Mouse (Mus musculus) small intestine, adult 10 weeks (tissue): ENCODE measurements around the gene Pnpla2. TPM values are rescaled to one million over a fixed set of nuclear protein-coding genes. Genes with fewer than 3 reads are reported as not detected.

Experiments
- polyA plus RNA-seq: library from polyadenylated mRNA; stranded (reverse); fragments of 350-450 nt; fragmentation: Illumina TruSeq; extraction: RNeasy Lipid Tissue Mini Kit (QIAGEN cat#74804); gene quantifications from one replicate; pipeline ENCODE4 v1.2.3, GENCODE M21; 2014; ENCODE audit warnings: low replicate concordance

The Pnpla2 gene
- polyA plus RNA-seq: 2.3 TPM

DNA sequence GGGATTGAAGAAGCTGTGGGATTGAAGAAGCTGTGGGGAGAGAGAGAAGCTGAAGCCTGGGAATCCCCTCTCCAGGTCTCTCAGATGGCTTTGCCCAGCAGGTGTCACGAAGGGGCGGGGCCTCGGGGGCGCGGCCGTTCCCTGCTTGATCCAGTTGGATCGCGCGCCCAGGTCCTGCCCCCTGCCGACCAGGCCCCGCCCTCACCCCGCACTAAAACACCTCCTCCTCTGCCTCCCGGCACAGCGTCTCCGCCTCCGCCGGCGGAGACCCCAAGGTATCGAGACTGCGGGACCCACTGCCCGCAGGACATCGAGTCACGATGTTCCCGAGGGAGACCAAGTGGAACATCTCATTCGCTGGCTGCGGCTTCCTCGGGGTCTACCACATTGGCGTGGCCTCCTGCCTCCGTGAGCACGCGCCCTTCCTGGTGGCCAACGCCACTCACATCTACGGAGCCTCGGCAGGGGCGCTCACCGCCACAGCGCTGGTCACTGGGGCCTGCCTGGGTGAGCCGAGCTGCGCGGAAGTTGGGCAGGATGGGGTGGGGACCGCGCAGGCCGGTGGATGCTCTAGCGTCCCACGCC is at the start of gene Pnpla2:
Gene Pnpla2 (plus strand): TSS at position 232 of the 585 bp plus-strand sequence.

GRCm38 (mm10) chr7:141413809-141414584 is 41.0 kb upstream of the Pnpla2 start, which contains the start of gene Gatd1:
Gene Gatd1 (minus strand): TSS chr7:141414136.

GRCm38 (mm10) chr7:141429310-141429709 is 25.7 kb upstream of the Pnpla2 start, which contains the start of gene Cend1:
Gene Cend1 (minus strand): TSS chr7:141429491.

DNA sequence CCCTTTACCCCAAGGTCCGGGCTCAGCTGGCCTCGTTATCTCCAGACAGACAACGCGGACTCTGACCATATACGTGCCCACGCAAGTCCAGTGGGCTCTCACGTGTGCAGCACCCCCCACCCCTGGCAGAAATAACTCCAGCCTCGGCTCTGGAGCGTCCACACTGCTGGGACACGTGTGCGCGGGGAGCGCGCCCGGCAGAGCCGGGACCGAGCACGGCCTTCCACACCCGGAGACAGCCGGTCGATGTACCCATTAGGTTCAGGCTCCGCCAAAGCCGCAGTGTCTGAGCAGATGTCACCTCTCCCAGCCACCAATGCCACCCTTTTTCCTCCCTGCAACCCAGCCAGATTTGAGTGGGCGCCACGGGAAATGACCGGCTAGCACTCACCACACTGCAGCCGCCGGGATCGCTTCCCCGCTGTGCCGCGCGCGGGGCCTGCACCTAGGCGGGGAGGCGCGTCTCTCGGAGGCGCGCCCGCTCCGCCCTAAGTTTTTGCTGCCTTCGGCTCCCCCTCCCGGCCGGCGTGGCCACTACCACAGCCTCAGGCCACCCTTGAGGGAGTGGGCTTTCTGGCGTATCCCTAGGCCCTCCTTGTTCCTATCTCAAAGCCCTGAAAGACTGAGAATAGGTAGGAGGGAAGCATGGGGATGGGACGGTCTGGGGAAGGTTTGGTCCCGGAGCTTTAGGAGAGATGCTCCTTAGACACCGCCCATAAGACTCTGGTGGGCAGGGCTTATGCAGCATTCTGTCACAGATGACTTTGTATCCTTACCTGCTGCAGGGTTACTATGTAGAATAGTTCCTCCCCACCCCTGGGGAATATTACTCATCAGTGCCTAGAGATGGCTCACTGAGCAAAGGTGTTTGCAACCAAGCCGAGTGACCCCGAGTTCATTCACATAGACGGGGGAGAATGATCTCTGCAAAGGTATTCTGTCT is 17.5 kb upstream of the Pnpla2 start, which contains the start of gene Slc25a22:
Gene Slc25a22 (minus strand): TSS at position 715 of the 943 bp plus-strand sequence.

DNA sequence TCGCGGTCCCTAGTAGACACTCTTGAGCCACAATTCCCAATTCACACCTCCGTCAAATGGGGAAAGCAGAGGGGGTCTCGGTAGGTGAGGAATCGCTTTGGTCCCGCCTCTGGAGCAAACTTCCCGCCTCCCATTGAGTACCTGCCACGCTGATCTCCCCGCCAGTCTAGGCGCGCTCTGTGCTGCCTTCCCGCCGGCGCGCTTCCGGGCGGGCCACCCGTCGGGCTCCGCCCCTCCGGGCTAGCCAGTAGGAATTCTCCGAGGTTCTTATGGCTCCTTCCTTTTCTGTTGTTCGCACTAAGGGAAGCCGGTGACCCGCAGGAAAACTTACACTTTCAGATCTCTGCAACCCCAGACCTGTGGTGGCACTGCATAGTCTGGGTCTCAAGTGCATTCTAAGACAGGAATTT is 11.2 kb upstream of the Pnpla2 start, which contains the start of gene Pidd1:
Gene Pidd1 (minus strand): TSS at position 198 of the 410 bp plus-strand sequence.

DNA sequence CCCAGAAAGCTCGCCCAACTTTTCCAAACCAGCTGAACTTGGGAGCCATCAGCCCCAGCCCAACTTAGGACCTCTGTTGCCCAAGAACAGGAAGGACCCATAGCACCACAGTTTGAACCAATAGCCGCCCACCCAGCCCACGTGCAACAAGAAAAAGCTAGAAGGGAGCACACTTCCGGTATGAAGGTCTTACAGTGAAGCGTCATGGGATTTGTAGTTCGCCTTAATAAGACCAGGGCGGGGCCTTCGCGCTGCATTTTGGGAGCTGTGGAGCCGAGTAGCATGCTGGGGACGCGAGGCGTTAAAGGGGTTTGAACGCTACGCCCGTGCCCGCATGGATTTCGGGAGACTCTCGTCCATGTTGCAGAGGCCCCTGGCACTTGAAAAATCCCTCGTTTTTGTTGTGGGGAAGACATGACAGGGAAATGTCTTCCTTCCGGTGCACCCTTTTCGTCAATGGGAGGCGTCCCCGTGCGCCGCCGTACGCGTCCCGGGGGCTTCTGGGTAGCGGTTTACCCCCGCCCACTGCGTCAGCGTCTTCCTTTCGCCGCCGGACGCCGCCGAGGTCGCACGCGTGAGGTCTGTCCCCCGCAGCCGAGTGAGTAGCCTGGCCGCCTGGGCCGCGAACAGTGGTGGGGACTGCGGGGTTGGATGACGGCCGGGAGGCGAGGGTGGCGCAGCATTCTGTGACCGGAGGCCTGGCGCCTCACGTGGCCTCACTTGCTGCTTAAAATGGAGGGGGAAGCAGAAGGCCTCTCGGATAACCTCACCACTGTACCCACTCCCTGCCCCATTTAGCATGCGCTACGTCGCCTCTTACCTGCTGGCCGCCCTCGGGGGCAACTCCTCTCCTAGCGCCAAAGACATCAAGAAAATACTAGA is 7.6 kb upstream of the Pnpla2 start, which contains the start of gene Rplp2:
Gene Rplp2 (plus strand): TSS at position 261 of the 882 bp plus-strand sequence.

DNA sequence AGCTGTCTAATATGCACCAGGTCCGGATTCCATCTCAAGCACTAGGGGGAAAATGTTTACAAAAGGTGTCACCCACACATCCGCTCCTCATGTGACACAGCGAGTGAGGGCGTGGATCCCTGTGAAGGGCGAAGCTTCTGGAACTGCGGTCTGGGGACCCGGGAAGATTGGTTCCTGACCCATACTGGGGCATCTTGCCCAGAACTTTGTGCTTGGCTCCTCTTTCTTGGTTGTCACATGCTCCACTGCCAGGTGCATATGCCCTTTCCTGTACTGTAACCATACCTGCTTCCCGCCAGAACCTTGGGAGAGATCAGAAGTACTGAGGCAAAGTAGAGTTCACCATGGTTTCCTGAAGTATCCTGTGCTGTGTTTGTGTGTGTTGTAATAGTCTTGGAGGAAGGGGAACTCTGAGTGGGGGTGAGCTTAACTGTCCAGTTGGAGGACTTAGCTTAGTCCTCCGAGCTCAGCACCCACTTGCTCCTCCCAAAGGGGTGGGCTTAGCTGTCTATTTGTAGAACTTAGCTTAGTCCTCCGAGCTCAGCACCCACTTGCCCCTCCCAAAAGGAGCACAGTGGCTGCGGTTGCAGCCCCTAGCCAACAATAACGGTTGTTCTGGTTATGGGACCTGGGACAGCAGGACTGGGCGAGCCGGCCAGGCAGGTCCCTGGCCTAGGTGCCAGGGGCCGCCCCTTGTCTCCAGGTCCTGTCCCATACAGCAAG is 5.6 kb downstream of the Pnpla2 start, which contains the start of gene Cracr2b:
Gene Cracr2b (plus strand): TSS at position 704 of the 723 bp plus-strand sequence.

GRCm38 (mm10) chr7:141467230-141468030 is 12.4 kb downstream of the Pnpla2 start, which contains the start of gene Cd151:
Gene Cd151 (plus strand): TSS chr7:141467392.

GRCm38 (mm10) chr7:141475011-141475804 is 20.2 kb downstream of the Pnpla2 start, which contains the start of the genes Polr2l and Tspan4:
Gene Polr2l (minus strand): TSS chr7:141475132.
Gene Tspan4 (plus strand): TSS chr7:141475240.

Other genes starting within 250 kb of the Pnpla2 start
- gene Lmntd2, start 241.1 kb upstream of the Pnpla2 start, polyA plus RNA-seq: 0.59 TPM
- 8.4 TPM for gene Rassf7, start 239.3 kb upstream of the Pnpla2 start, polyA plus RNA-seq
- 8.6 TPM for gene Phrf1, start 226.4 kb upstream of the Pnpla2 start, polyA plus RNA-seq
- 97.9 TPM for gene Irf7, start 188.7 kb upstream of the Pnpla2 start, polyA plus RNA-seq
- 150 TPM for gene Cdhr5, start 178.4 kb upstream of the Pnpla2 start, polyA plus RNA-seq
- 1.2 TPM for gene Sct, start 176.1 kb upstream of the Pnpla2 start, polyA plus RNA-seq
- not detected for gene Drd4, start 163.2 kb upstream of the Pnpla2 start, polyA plus RNA-seq
- 0.85 TPM for gene Deaf1, start 127.5 kb upstream of the Pnpla2 start, polyA plus RNA-seq
- 16.0 TPM for gene Tmem80, start 127.5 kb upstream of the Pnpla2 start, polyA plus RNA-seq
- gene Eps8l2, start 116.3 kb upstream of the Pnpla2 start, polyA plus RNA-seq: 11.5 TPM
- gene Taldo1, start 63.0 kb upstream of the Pnpla2 start, polyA plus RNA-seq: 17.9 TPM
- gene Gatd1, start 41.1 kb upstream of the Pnpla2 start, polyA plus RNA-seq: 3.3 TPM
- gene Cend1, start 25.7 kb upstream of the Pnpla2 start, polyA plus RNA-seq: not detected
- 3.3 TPM for gene Slc25a22, start 17.3 kb upstream of the Pnpla2 start, polyA plus RNA-seq
- gene Pidd1, start 11.2 kb upstream of the Pnpla2 start, polyA plus RNA-seq: 0.19 TPM
- 8.8 TPM for gene Rplp2, start 7.8 kb upstream of the Pnpla2 start, polyA plus RNA-seq
- gene Cracr2b, start 5.9 kb downstream of the Pnpla2 start, polyA plus RNA-seq: not detected
- gene Cd151, start 12.2 kb downstream of the Pnpla2 start, polyA plus RNA-seq: 22.0 TPM
- 0.78 TPM for gene Polr2l, start 19.9 kb downstream of the Pnpla2 start, polyA plus RNA-seq
- gene Tspan4, start 20.0 kb downstream of the Pnpla2 start, polyA plus RNA-seq: not detected
- gene Chid1, start 84.7 kb downstream of the Pnpla2 start, polyA plus RNA-seq: 2.9 TPM
- gene Ap2a2, start 107.0 kb downstream of the Pnpla2 start, polyA plus RNA-seq: 96.9 TPM
- gene Muc6, start 200.1 kb downstream of the Pnpla2 start, polyA plus RNA-seq: not detected
- 507 TPM for gene Muc2, start 235.1 kb downstream of the Pnpla2 start, polyA plus RNA-seq